Mouse (Mus musculus) Patski (cell line): ENCODE results near the gene Mettl1. TPM values are rescaled to one million over a fixed set of nuclear protein-coding genes. Genes with fewer than 3 reads are reported as not detected.

Source experiments
- ATAC-seq: fragments of 100-300 bp; one replicate; pipeline ENCODE4 v1.8.0; 2021
- CTCF ChIA-PET: fragments of 350-600 bp; sonication (Branson Sonifier 250); formaldehyde crosslinking; loops from one replicate; lab custom pipeline; 2022; ENCODE audit warnings: inconsistent platforms; lab: Charles Lee
- POLR2A ChIA-PET: fragments of 350-600 bp; sonication (Branson Sonifier 250); formaldehyde crosslinking; loops from one replicate; lab custom pipeline; 2022; ENCODE audit warnings: antibody characterized with exemption, inconsistent platforms; lab: Charles Lee
- DNase-seq: peaks from one replicate; pipeline ENCODE4 v3.0.0-alpha.2; 2011; ENCODE audit warnings: low read depth, low spot score
- H3K27me3 ChIP-seq: fragments of 371-371 bp; one replicate; pipeline ENCODE4 v1.5.1; 2021
- CTCF ChIP-seq: fragments of 100-300 bp; IDR thresholded peaks from one replicate; pipeline ENCODE4 v1.5.1; 2021
- in situ Hi-C: fragments of 300-500 bp; cut with MboI; formaldehyde crosslinking; loops from 3 replicates; pipeline ENCODE4 v1.11.1; 2018; ENCODE audit warnings: low pct_unique_long_range_greater_than_20kb, mixed read lengths
- polyA plus RNA-seq: library from polyadenylated mRNA; unstranded; gene quantifications from one replicate; pipeline ENCODE4 v1.2.3, GENCODE M21; 2021

The Mettl1 gene
- polyA plus RNA-seq, 1 experiment from 2014 or later = 15.8 TPM

- ChIA-PET CTCF (no interaction called here), POLR2A (no interaction called here)
- H3K27me3 ChIP-seq = peaks cover 12% of the 10 kb centered on the region
- no peak for ATAC-seq
- no peak for DNase-seq
- in situ Hi-C loops = no loop called here
- TF ChIP-seq CTCF = no peak
Observed at GRCm38 (mm10) chr10:127079665-127080391, 38.6 kb downstream of the Mettl1 start.

GRCm38 (mm10) chr10:127080901-127081780, 39.9 kb downstream of the Mettl1 start:
- no peak for DNase-seq
- peaks cover 12% of the 10 kb centered on the region for H3K27me3 ChIP-seq
- POLR2A ChIA-PET = no interaction called here
- no peak for ATAC-seq
- in situ Hi-C loops = no loop called here
- CTCF ChIA-PET = interaction anchor here (0.9 kb wide), 1 partner anchor 13 kb away, joined by 3 read pairs; no protein-coding TSS in a partner anchor
- TF ChIP-seq CTCF = no peak

- TF ChIP-seq CTCF = no peak
- in situ Hi-C loops = no loop called here
- peaks cover 12% of the 10 kb centered on the region for H3K27me3 ChIP-seq
- DNase-seq (no peak), ATAC-seq (no peak)
- ChIA-PET POLR2A (no interaction called here), CTCF (interaction anchor here (0.9 kb wide), 1 partner anchor 12 kb away, joined by 3 read pairs; no protein-coding TSS in a partner anchor)
Observed at GRCm38 (mm10) chr10:127081996-127082620, 40.9 kb downstream of the Mettl1 start.

GRCm38 (mm10) chr10:127083292-127083914, 42.2 kb downstream of the Mettl1 start:
- H3K27me3 ChIP-seq = peaks cover 12% of the 10 kb centered on the region
- ATAC-seq (no peak), DNase-seq (no peak)
- ChIA-PET CTCF (interaction anchor here (0.9 to 1.4 kb wide), 4 partner anchors 12 to 25 kb away, joined by 3 to 4 read pairs (median 4); partner anchors contain the start of gene Tspan31), POLR2A (no interaction called here)
- in situ Hi-C loops = no loop called here
- TF ChIP-seq CTCF = no peak

GRCm38 (mm10) chr10:127083915-127084306, 42.7 kb downstream of the Mettl1 start:
- peaks cover 12% of the 10 kb centered on the region for H3K27me3 ChIP-seq
- no peak for TF ChIP-seq CTCF

GRCm38 (mm10) chr10:127085052-127085451, 43.8 kb downstream of the Mettl1 start:
- ChIA-PET POLR2A (no interaction called here), CTCF (no interaction called here)
- ATAC-seq (no peak), DNase-seq (no peak)
- H3K27me3 ChIP-seq = peaks cover 7% of the 10 kb centered on the region
- TF ChIP-seq CTCF = no peak
- in situ Hi-C loops = no loop called here

More at GRCm38 (mm10) chr10:127083915-127084306, 42.7 kb downstream of the Mettl1 start:
- CTCF ChIA-PET = interaction anchor here (0.9 to 1.4 kb wide), 3 partner anchors 13 to 25 kb away, joined by 3 to 4 read pairs (median 4); partner anchors contain the start of gene Tspan31
- POLR2A ChIA-PET = no interaction called here
- no peak for ATAC-seq
- in situ Hi-C loops = no loop called here
- DNase-seq = no peak

GRCm38 (mm10) chr10:127085633-127086032, 44.4 kb downstream of the Mettl1 start:
- POLR2A ChIA-PET = no interaction called here
- CTCF ChIA-PET = no interaction called here
- H3K27me3 ChIP-seq = peaks cover under 1% of the 10 kb centered on the region
- no peak for TF ChIP-seq CTCF
- no peak for DNase-seq
- in situ Hi-C loops = no loop called here
- no peak for ATAC-seq

GRCm38 (mm10) chr10:127090560-127091411, 49.6 kb downstream of the Mettl1 start:
- CTCF ChIA-PET = no interaction called here
- ATAC-seq (no peak), DNase-seq (no peak)
- no peak for TF ChIP-seq CTCF
- in situ Hi-C loops = no loop called here
- POLR2A ChIA-PET = interaction anchor here (1.5 kb wide), 1 partner anchor 28 kb away, joined by 3 read pairs; the partner anchor contains the start of gene Cdk4
- no peaks in the 10 kb centered on the region for H3K27me3 ChIP-seq
